Mouse (Mus musculus) spleen, adult 2 months (tissue): ENCODE measurements around the gene Chkb.

ENCODE experiments used
- CTCF ChIP-seq: fragments of 200-500 bp; IDR thresholded peaks from 2 replicates; pipeline ENCODE4 v1.5.1; 2011; ENCODE audit warnings: mild to moderate bottlenecking, inconsistent platforms; ENCODE audit not compliant: insufficient read depth, insufficient read length, insufficient replicate concordance; ENCODE audit errors: extremely low read depth
- POLR2A ChIP-seq: fragments of 200-500 bp; IDR thresholded peaks from 2 replicates; pipeline ENCODE4 v1.6.1; 2011; ENCODE audit warnings: low read depth, low read length, inconsistent platforms

DNA sequence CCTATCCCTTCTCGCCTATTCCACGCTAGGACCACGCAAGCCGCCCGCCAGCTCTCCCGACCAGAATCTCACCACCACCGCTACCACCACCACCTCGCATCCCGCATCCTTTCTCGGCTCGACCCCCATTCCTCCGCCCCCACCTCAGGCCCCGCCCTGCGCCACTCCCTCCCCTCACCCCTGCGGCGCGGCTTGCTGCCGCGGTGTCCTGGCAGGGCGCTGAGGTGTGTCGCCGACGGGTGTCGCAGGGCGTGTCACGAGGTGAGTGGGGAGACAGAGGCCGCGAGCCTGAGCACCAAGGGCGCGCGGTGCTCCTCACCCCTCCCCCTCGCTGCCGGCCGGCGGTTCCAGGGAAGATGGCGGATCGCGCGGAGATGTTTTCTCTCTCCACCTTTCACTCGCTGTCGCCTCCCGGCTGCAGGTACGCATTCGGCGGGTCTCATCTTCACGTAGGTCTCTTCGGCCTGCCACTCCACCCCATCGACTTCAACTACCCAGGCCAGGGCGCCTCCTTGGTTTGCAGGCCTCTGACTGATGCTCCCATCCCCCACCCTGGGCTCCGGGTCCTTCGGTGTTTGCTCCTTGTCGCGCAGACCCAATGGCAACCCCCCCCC, 24.3 kb upstream of the Chkb start, which contains the start of gene Mapk8ip2:
- TF ChIP-seq CTCF, result no peak
- TF ChIP-seq POLR2A, result no peak
